Mouse (Mus musculus) small intestine, adult 2 months (tissue): ENCODE data around the gene Ugp2.
"Not testable (repeated sequence)": the region's sequence is repeated elsewhere in the genome, so short reads cannot be mapped to it uniquely, and the experiment has no call there.

Source experiments
- CTCF ChIP-seq: fragments of 200-500 bp; IDR thresholded peaks from 2 replicates; pipeline ENCODE4 v1.5.1; 2012; ENCODE audit warnings: low read depth, mild to moderate bottlenecking, control low read depth, inconsistent platforms, low read length, moderate library complexity, mixed read lengths; ENCODE audit not compliant: insufficient replicate concordance, insufficient read length; ENCODE audit errors: extremely low read depth
- POLR2A ChIP-seq: fragments of 200-500 bp; IDR thresholded peaks from 2 replicates; pipeline ENCODE4 v1.6.1; 2012; ENCODE audit warnings: low read depth, mild to moderate bottlenecking, control low read depth, inconsistent platforms, low read length, moderate library complexity

- TF ChIP-seq POLR2A, CTCF: not testable (repeated sequence)
These were observed 82.8 kb downstream of the Ugp2 start for GRCm38 (mm10) chr11:21288153-21288552.
